ENCODE assay signal across 8 mouse cellular contexts in the genomic region with DNA sequence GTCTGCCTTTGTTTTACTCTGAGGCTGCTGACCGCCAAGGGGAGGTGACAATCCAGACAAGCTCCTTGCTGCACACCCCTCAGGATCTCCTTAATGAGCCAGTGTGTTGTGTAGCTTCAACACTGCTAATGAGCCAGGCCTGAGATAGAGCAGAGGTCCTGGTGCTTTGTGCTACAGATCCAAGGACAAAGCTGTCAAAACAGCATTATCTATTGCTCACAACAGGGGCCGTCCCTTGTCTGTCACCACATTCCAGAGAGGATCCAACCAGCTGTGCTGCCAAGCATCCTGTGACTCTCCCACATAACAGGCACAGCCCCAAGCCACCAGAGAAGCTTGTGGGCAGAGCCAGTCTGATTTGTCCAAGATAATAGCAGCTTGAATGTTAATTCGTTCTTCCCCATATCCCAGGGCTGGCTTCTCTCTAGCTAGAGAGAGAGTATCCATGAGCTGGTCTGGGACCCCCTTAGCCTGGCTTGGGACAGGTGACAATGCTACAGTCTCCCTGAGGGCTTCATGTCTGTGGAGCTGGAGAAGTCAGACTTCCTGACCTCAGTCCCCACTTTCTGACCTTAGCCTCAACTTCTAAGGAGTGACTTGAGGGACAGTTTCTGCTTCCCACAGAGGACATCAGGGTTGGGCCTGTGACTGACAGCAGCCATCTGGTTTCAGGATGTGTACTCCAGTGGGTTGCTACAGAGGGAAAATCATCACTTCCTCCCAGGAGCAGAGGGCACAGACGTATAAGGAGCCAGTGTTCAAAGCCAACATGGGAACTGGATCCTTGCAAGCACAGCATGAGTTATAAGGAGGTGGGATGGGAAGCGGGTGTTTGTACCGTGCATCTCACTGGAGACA.
DNase-seq lines count a peak whose midpoint lies in the region; ATAC-seq and TF ChIP-seq lines count a peak whose summit lies in the region.

No protein-coding gene starts in this region.

- no peaks in the 10 kb centered on the region for H3K27me3 ChIP-seq in kidney, adult 2 months (replicated peaks; ENCODE audit: control insufficient read depth, insufficient read depth, low read length)
- H3K27me3 ChIP-seq in heart, postnatal 0 days (ENCODE audit: control insufficient read depth, insufficient read depth, low read length): no peaks in the 10 kb centered on the region
- H3K27me3 ChIP-seq in thymus, adult 2 months (ENCODE audit: control insufficient read depth, insufficient read depth, low read length): no peaks in the 10 kb centered on the region

- no peak overlapping the region for H3K4me3 ChIP-seq in kidney, adult 2 months (ENCODE audit: insufficient read depth, low read depth, low read length)
- H3K4me3 ChIP-seq in heart, postnatal 0 days (ENCODE audit: low read depth, low read length): no peak overlapping the region
- H3K4me3 ChIP-seq in thymus, adult 2 months (ENCODE audit: control insufficient read depth, insufficient read depth, low read length): no peak overlapping the region

- peak; percentile 78 for ATAC-seq in heart, postnatal 0 days (ENCODE audit: insufficient read depth, low read depth)
- no peak for ATAC-seq in erythroblast, adult 5-6 weeks (replicated peaks; ENCODE audit: low FRiP score, poor library complexity, severe bottlenecking)

- H3K36me3 ChIP-seq in kidney, adult 2 months (ENCODE audit: control insufficient read depth, insufficient read depth, low read length): no peaks in the 10 kb centered on the region
- no peaks in the 10 kb centered on the region for H3K36me3 ChIP-seq in heart, postnatal 0 days (replicated peaks; ENCODE audit: control insufficient read depth, insufficient read depth, low read length)
- no peaks in the 10 kb centered on the region for H3K36me3 ChIP-seq in thymus, adult 2 months (ENCODE audit: control insufficient read depth, insufficient read depth, low read length)

- no peak overlapping the region for H3K27ac ChIP-seq in kidney, adult 2 months (ENCODE audit: insufficient read depth, low read depth, low read length)
- peak overlapping the region; percentile 49 for H3K27ac ChIP-seq in heart, postnatal 0 days (ENCODE audit: low read depth)
- no peak overlapping the region for H3K27ac ChIP-seq in thymus, adult 2 months (ENCODE audit: control insufficient read depth, insufficient read depth, low read length)

- DNase-seq in kidney, postnatal 4 days: peak; percentile 25 to 55
- DNase-seq in kidney, adult 2 months: no peak
- peak; percentile 70 to 76 for DNase-seq in adrenal gland, postnatal 36 days
- DNase-seq in heart, postnatal 0 days (ENCODE audit: low spot score): peak; percentile 60
- peak; percentile 75 for DNase-seq in lung, postnatal 10 days
- DNase-seq in natural killer cell, adult 2 months (ENCODE audit: low spot score in 2 of 2): no peak
- DNase-seq in thymus, adult 2 months: no peak

- no peak overlapping the region for H3K9ac ChIP-seq in heart, postnatal 0 days (replicated peaks; ENCODE audit: low read depth, low read length)

- H3K4me2 ChIP-seq in heart, postnatal 0 days (ENCODE audit: low read depth, low read length): no peak overlapping the region

- TF ChIP-seq EP300 in heart, postnatal 0 days (IDR thresholded peaks at IDR 0.05; ENCODE audit: low read depth): no peak

- no peak for TF ChIP-seq POLR2A in kidney, adult 2 months (IDR thresholded peaks at IDR 0.05; ENCODE audit: low read depth, low read length)
- no peak for TF ChIP-seq POLR2A in thymus, adult 2 months (IDR thresholded peaks at IDR 0.05; ENCODE audit: control insufficient read depth, extremely low read depth, insufficient read depth, low read length, poor library complexity)

- WGBS in kidney, adult 2 months: 75% methylated on average over 6 of the region's 6 CpGs
- WGBS in heart, postnatal 0 days: 41% methylated on average over 6 of the region's 6 CpGs
- 86% methylated on average over 6 of the region's 6 CpGs for WGBS in thymus, adult 2 months

- no peak for TF ChIP-seq CTCF in kidney, adult 2 months (conservative IDR thresholded peaks at IDR 0.05; ENCODE audit: insufficient read depth, insufficient read length, low read depth, low read length)
- no peak for TF ChIP-seq CTCF in heart, postnatal 0 days (IDR thresholded peaks at IDR 0.05; ENCODE audit: low read depth)
- TF ChIP-seq CTCF in thymus, adult 2 months (IDR thresholded peaks at IDR 0.05; ENCODE audit: borderline replicate concordance, control insufficient read depth, extremely low read depth, insufficient read depth, low read length, poor library complexity): no peak

- no peaks in the 10 kb centered on the region for H3K9me3 ChIP-seq in heart, postnatal 0 days (replicated peaks; ENCODE audit: control insufficient read depth, low read length)

- H3K4me1 ChIP-seq in kidney, adult 2 months (ENCODE audit: control insufficient read depth, insufficient read depth, low read length): 0 out of 2 replicates have a peak, but pooled peaks cover under 1% of the 10 kb centered on the region
- peaks cover 21% of the 10 kb centered on the region for H3K4me1 ChIP-seq in heart, postnatal 0 days (ENCODE audit: control insufficient read depth, insufficient read depth)
- no peaks in the 10 kb centered on the region for H3K4me1 ChIP-seq in thymus, adult 2 months (replicated peaks; ENCODE audit: control insufficient read depth, insufficient read depth, low read length)

Comparison
In these comparisons a context has a peak if more than half of its experiments do, and no peak if none do; other contexts are left out.
1. DNase-seq: peak in kidney, postnatal 4 days (2 of 2), adrenal gland, postnatal 36 days (2 of 2), heart, postnatal 0 days (single experiment) and lung, postnatal 10 days (single experiment); none in kidney, adult 2 months (single experiment), natural killer cell, adult 2 months (0 of 2) and thymus, adult 2 months (single experiment).